Mouse (Mus musculus): ENCODE measurements around the gene Clnk. TPM values are rescaled to one million over a fixed set of nuclear protein-coding genes. Genes with fewer than 3 reads are reported as not detected.
"Not testable (repeated sequence)": the region's sequence is repeated elsewhere in the genome, so short reads cannot be mapped to it uniquely, and the experiment has no call there.

The Clnk gene
- polyA plus RNA-seq (2021): not detected

DNA sequence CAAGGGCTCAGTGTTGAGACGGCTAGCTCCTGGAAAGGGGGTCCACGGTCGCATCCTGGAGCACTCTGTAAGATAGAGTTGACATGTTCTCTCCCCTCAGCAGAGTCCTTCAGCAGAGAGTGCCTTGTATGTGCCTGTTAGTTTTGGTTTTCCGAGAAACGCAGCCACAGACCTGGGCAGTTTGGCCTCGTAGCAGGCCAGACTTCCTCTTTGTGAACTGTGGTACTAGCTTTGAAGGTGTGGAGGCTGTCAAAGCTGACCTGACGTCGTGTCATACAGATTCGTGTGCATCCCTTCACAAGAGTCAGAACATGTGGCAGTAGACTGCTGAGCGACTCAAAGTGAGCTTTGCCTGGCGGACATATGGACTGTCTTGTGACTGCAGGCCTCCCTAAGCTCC, at the start of gene Clnk:
TSS of gene Clnk (minus strand) at position 191 of the 400 bp plus-strand sequence.
- TF ChIP-seq CTCF (IDR thresholded peaks at IDR 0.05): no peak
- no peaks in the 10 kb centered on the region for H3K27me3 ChIP-seq
- DNase-seq (ENCODE audit: low read depth, low spot score) (no peak), ATAC-seq (no peak)
- ChIA-PET POLR2A (interaction anchor here (0.9 kb wide), 1 partner anchor 65 kb away, joined by 3 read pairs; no protein-coding TSS in a partner anchor), CTCF (interaction anchor here (0.5 kb wide), 1 partner anchor 27 kb away, joined by 3 read pairs; no protein-coding TSS in a partner anchor)
- in situ Hi-C loops (cut with MboI; ENCODE audit: low pct_unique_long_range_greater_than_20kb): no loop called here

- no peak for TF ChIP-seq CTCF (IDR thresholded peaks at IDR 0.05)
These were observed 28.7 kb upstream of the Clnk start for GRCm38 (mm10) chr5:38905271-38905670.

GRCm38 (mm10) chr5:38904528-38905044, 28.0 kb upstream of the Clnk start:
- no peak for ATAC-seq
- no peaks in the 10 kb centered on the region for H3K27me3 ChIP-seq
- in situ Hi-C loops (cut with MboI; ENCODE audit: low pct_unique_long_range_greater_than_20kb): no loop called here
- no peak for DNase-seq (ENCODE audit: low read depth, low spot score)
- TF ChIP-seq CTCF (IDR thresholded peaks at IDR 0.05): no peak
- POLR2A ChIA-PET: interaction anchor here (0.5 kb wide), 1 partner anchor 109 kb away, joined by 3 read pairs; no protein-coding TSS in a partner anchor
- CTCF ChIA-PET: no interaction called here

More at GRCm38 (mm10) chr5:38905271-38905670, 28.7 kb upstream of the Clnk start:
- ChIA-PET POLR2A (interaction anchor here (0.5 kb wide), 1 partner anchor 110 kb away, joined by 3 read pairs; no protein-coding TSS in a partner anchor), CTCF (interaction anchor here (1.1 kb wide), 1 partner anchor 17 kb away, joined by 3 read pairs; no protein-coding TSS in a partner anchor)
- in situ Hi-C loops (cut with MboI; ENCODE audit: low pct_unique_long_range_greater_than_20kb): no loop called here
- ATAC-seq (no peak), DNase-seq (ENCODE audit: low read depth, low spot score) (no peak)
- H3K27me3 ChIP-seq: no peaks in the 10 kb centered on the region

- ChIA-PET CTCF (interaction anchor here (1.1 to 1.6 kb wide), 4 partner anchors 9 to 42 kb away, joined by 3 to 5 read pairs (median 3); no protein-coding TSS in a partner anchor), POLR2A (no interaction called here)
- no peaks in the 10 kb centered on the region for H3K27me3 ChIP-seq
- TF ChIP-seq CTCF (IDR thresholded peaks at IDR 0.05): no peak
- ATAC-seq (no peak), DNase-seq (ENCODE audit: low read depth, low spot score) (no peak)
- in situ Hi-C loops (cut with MboI; ENCODE audit: low pct_unique_long_range_greater_than_20kb): no loop called here
These were observed 26.3 kb upstream of the Clnk start for GRCm38 (mm10) chr5:38902889-38903288.

GRCm38 (mm10) chr5:38899051-38899450, 22.4 kb upstream of the Clnk start:
- in situ Hi-C loops (cut with MboI; ENCODE audit: low pct_unique_long_range_greater_than_20kb): no loop called here
- CTCF ChIA-PET: no interaction called here
- TF ChIP-seq CTCF (IDR thresholded peaks at IDR 0.05): no peak
- H3K27me3 ChIP-seq: no peaks in the 10 kb centered on the region
- DNase-seq (ENCODE audit: low read depth, low spot score): no peak
- ATAC-seq: no peak
- POLR2A ChIA-PET: no interaction called here

DNA sequence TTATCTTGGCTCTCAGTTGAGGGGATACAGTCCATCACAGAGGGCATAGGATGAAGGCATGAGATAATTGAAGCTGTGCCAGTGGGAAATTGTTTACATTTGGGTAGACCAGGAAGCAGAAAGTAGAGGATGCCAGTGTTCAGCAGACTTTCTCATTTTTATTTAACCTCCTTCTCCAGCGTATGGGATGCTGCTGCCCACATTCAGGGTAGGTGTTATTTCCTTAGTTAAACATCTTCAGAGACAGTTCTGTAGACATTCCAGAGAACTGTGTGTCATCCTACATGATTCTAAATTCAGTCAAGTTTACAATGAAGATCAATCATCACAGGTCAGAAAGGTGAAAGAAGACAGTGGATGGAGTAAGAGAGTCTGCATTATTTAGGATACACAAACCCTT, 12.0 kb upstream of the Clnk start:
- ATAC-seq (no peak), DNase-seq (ENCODE audit: low read depth, low spot score) (no peak)
- POLR2A ChIA-PET: no interaction called here
- in situ Hi-C loops (cut with MboI; ENCODE audit: low pct_unique_long_range_greater_than_20kb): no loop called here
- no peak for TF ChIP-seq CTCF (IDR thresholded peaks at IDR 0.05)
- H3K27me3 ChIP-seq: no peaks in the 10 kb centered on the region
- CTCF ChIA-PET: interaction anchor here (1.3 kb wide), 2 partner anchors 9 to 17 kb away, joined by 3 to 5 read pairs; no protein-coding TSS in a partner anchor

- no peak for DNase-seq (ENCODE audit: low read depth, low spot score)
- ChIA-PET POLR2A (no interaction called here), CTCF (interaction anchor here (1.0 kb wide), 1 partner anchor 758 kb away, joined by 5 read pairs; no protein-coding TSS in a partner anchor)
- TF ChIP-seq CTCF (IDR thresholded peaks at IDR 0.05): no peak
- no peak for ATAC-seq
- no peaks in the 10 kb centered on the region for H3K27me3 ChIP-seq
- in situ Hi-C loops (cut with MboI; ENCODE audit: low pct_unique_long_range_greater_than_20kb): no loop called here
These were observed 10.1 kb upstream of the Clnk start for GRCm38 (mm10) chr5:38886623-38887275.

DNA sequence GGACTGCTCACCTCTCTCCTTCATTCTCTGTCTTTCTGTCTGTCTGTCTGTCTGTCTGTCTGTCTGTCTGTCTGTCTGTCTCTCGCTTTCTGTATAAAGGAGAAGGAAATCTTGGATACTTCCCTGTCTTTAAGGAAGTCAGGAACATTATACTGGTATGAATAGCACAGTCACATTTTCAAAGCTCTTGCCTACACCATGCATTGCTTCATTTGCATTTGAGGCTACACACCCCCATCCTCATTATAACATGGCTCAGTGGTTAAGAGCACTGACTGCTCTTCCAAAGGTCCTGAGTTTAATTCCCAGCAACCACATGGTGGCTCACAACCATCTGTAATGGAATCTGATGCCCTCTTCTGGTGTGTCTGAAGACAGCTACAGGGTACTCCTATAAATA, 6.0 kb upstream of the Clnk start:
- CTCF ChIA-PET: interaction anchor here (0.7 kb wide), 1 partner anchor 14 kb away, joined by 3 read pairs; no protein-coding TSS in a partner anchor
- peak; percentile 17 for TF ChIP-seq CTCF (IDR thresholded peaks at IDR 0.05)
- in situ Hi-C loops (cut with MboI; ENCODE audit: low pct_unique_long_range_greater_than_20kb); POLR2A ChIA-PET; DNase-seq (ENCODE audit: low read depth, low spot score); H3K27me3 ChIP-seq; ATAC-seq: not testable (repeated sequence)

DNA sequence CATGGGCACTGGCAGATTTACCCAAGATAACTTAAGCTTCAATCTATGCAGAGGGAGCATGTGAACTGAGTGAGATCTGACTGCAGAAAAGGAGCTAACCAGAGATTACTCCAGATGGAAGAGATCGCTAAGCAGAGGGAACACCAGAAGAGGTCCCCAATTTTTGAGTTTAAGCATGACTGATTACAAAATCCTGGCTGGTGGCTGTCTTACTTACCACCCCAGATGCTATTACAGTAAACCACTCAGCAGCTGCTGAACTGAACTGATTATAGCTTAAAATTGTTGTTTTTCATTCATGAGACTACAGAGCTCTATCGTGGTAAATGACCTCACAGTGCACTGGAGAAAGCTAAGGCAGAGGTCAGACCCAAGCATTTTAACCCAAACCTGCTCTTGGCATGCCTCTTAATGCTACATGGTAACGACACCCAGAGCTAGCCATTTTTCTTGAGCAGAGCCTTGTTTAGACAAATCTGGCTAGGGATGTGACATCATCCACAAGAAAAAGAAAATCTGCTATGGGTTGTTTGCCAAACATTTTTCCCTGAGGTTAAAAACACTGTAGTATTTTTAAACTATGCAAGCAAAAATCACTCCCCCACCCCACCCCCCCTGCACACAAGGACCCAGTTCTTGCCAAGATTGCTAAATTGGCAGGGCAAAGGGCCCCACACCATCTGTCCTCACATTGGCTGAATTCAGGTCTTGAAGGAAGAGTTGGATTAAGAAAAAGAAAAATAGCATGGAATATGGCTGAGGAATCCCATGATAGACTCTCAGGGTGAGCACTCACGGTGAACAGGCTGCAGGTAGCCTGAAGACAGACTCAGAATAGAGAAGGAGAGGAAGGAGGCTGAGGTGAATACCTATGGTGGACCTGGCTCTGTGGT, 5.4 kb upstream of the Clnk start:
- TF ChIP-seq CTCF (IDR thresholded peaks at IDR 0.05): no peak
- CTCF ChIA-PET: interaction anchor here (2.4 to 2.7 kb wide), 2 partner anchors 11 to 16 kb away, joined by 9 to 11 read pairs; no protein-coding TSS in a partner anchor
- DNase-seq (ENCODE audit: low read depth, low spot score) (peak; percentile 58), ATAC-seq (peak; percentile 90)
- H3K27me3 ChIP-seq: no peaks in the 10 kb centered on the region
- POLR2A ChIA-PET: interaction anchor here (0.7 kb wide), 1 partner anchor 373 kb away, joined by 3 read pairs; no protein-coding TSS in a partner anchor
- in situ Hi-C loops (cut with MboI; ENCODE audit: low pct_unique_long_range_greater_than_20kb): no loop called here

DNA sequence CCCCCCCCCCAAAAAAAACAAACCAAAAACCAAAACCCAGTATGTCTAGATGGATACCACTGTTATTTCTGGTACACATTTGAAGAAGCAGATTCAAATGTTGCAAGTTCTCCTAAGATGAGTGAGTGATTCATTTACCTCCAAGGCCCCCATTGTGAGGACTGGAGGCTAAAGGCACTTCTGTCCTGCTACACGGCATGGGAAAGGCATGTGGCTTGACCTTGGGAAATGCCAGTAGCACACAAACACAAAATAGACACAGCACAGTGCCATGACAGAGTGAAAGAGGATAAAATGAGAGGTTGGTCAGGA, 4.8 kb upstream of the Clnk start:
- CTCF ChIA-PET: interaction anchor here (1.3 to 2.7 kb wide), 3 partner anchors 10 to 98 kb away, joined by 3 to 11 read pairs (median 9); no protein-coding TSS in a partner anchor
- no peak for ATAC-seq

More for the DNA sequence above, 4.8 kb upstream of the Clnk start:
- POLR2A ChIA-PET: interaction anchor here (0.7 kb wide), 1 partner anchor 374 kb away, joined by 3 read pairs; no protein-coding TSS in a partner anchor
- H3K27me3 ChIP-seq: no peaks in the 10 kb centered on the region
- TF ChIP-seq CTCF (IDR thresholded peaks at IDR 0.05): no peak
- in situ Hi-C loops (cut with MboI; ENCODE audit: low pct_unique_long_range_greater_than_20kb): no loop called here
- DNase-seq (ENCODE audit: low read depth, low spot score): no peak
